In the genomic region with DNA sequence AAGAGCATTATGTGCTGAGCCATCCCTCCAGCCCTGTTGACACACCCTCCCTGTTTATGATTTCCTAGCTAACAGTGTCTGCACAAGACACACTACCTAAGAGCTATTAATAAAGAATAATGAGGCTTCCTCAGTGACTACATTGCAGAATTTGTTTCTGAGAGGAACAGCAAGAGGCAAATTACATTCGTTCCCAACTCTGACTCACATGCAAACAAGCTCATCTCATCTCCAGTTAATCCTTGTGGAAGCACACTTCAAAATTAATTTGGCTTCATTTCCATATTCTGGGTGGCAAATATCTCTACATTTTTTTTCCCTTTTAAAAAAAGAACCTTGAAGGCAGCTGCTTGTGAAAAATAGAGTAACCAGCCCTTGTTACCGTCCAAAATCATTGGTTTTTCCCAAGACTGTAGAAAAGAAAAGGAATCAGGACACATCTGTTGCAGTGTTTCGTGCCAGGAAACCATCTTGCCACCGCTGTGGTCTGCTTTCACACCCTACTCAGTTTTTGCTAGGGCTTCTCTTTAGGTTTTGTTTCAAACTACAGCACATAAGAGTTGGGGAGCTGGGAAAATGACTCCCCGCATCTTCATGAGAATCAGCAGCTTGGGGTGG, we compare ENCODE assay signal across 13 mouse cellular contexts.
DNase-seq lines count a peak whose midpoint lies in the region; ATAC-seq and TF ChIP-seq lines count a peak whose summit lies in the region.
"Had no signal": no experiment of that assay in that cellular context is flagged by ENCODE, and none has a peak within 500 bp of the region (broad histone marks: within the 10 kb centered on the region; RNA-seq: fewer than 3 reads in every experiment).

No protein-coding gene starts in this region.

- no peak overlapping the region for H3K4me3 ChIP-seq in forebrain, postnatal 0 days (ENCODE audit: low read depth, low read length)
- no peak overlapping the region for H3K4me3 ChIP-seq in left cerebral cortex, adult 2 months
- H3K4me3 ChIP-seq: embryonic facial prominence, embryonic 13.5 days; liver, embryonic 13.5 days had no signal

- H3K4me2 ChIP-seq in forebrain, postnatal 0 days (ENCODE audit: low read depth): no peak overlapping the region
- H3K4me2 ChIP-seq: embryonic facial prominence, embryonic 13.5 days; heart, embryonic 11.5 days; liver, embryonic 13.5 days had no signal

- ATAC-seq in forebrain, postnatal 0 days: peak; percentile 67

- WGBS in forebrain, postnatal 0 days: 65% methylated on average over 5 of the region's 5 CpGs

- peak; percentile 95 for DNase-seq in brain, adult 2 months (ENCODE audit: low read depth, low spot score)
- DNase-seq in cerebellum, adult 11 months: peak; percentile 36
- peak; percentile 63 for DNase-seq in forebrain, postnatal 0 days
- peak; percentile 45 to 71 for DNase-seq in left cerebral cortex, adult 2 months (ENCODE audit: extremely low spot score in 1 of 2, low spot score in 2 of 2)
- DNase-seq in MN1 (ENCODE audit: low spot score): no peak
- DNase-seq in spleen, postnatal 14 days (ENCODE audit: low spot score in 2 of 2): no peak
- DNase-seq in adrenal gland, adult (ENCODE audit: inconsistent age in 2 of 2, low spot score in 1 of 2): no peak
- DNase-seq in heart, postnatal 14 days: no peak
- DNase-seq: kidney, postnatal 4 days; liver, embryonic 13.5 days had no signal

- no peaks in the 10 kb centered on the region for H3K27me3 ChIP-seq in forebrain, postnatal 0 days (ENCODE audit: insufficient read depth, low read length)
- H3K27me3 ChIP-seq: embryonic facial prominence, embryonic 13.5 days; liver, embryonic 13.5 days had no signal

- H3K9ac ChIP-seq in forebrain, postnatal 0 days: no peak overlapping the region
- H3K9ac ChIP-seq: embryonic facial prominence, embryonic 13.5 days; liver, embryonic 13.5 days had no signal

- no peaks in the 10 kb centered on the region for H3K4me1 ChIP-seq in forebrain, postnatal 0 days (ENCODE audit: insufficient read depth)
- H3K4me1 ChIP-seq: embryonic facial prominence, embryonic 13.5 days; liver, embryonic 13.5 days had no signal

- TF ChIP-seq CTCF in forebrain, postnatal 0 days (IDR thresholded peaks at IDR 0.05; ENCODE audit: low read depth): no peak
- no peak for TF ChIP-seq CTCF in left cerebral cortex, adult 2 months (IDR thresholded peaks at IDR 0.05)

- no peaks in the 10 kb centered on the region for H3K9me3 ChIP-seq in forebrain, postnatal 0 days (ENCODE audit: low read length)
- H3K9me3 ChIP-seq: embryonic facial prominence, embryonic 13.5 days; liver, embryonic 13.5 days had no signal

- H3K27ac ChIP-seq in forebrain, postnatal 0 days (ENCODE audit: low read depth, low read length): no peak overlapping the region
- peak overlapping the region; percentile 72 for H3K27ac ChIP-seq in left cerebral cortex, adult 2 months
- H3K27ac ChIP-seq: embryonic facial prominence, embryonic 13.5 days; liver, embryonic 13.5 days; stomach, postnatal 0 days had no signal

- intact Hi-C loops in left cerebral cortex, adult 2 months (cut with DNase I): loop anchor here (2.0 kb wide), 3 partner anchors 33 to 171 kb away; a partner anchor contains a TSS
- intact Hi-C loops in heart, postnatal 14 days (cut with DNase I): no loop called here

- H3K36me3 ChIP-seq in forebrain, postnatal 0 days (ENCODE audit: insufficient read depth): peaks cover 10% of the 10 kb centered on the region; the same call in 1 of the 2 replicates
- H3K36me3 ChIP-seq: liver, embryonic 13.5 days had no signal

Comparison
In these comparisons a context has a peak if more than half of its experiments do, and no peak if none do; other contexts are left out.
1. DNase-seq: peak in brain, adult 2 months (single experiment), cerebellum, adult 11 months (single experiment), forebrain, postnatal 0 days (single experiment) and left cerebral cortex, adult 2 months (2 of 2); none in MN1 (single experiment), spleen, postnatal 14 days (0 of 2), adrenal gland, adult (0 of 2) and heart, postnatal 14 days (0 of 2).